Mouse (Mus musculus): ENCODE measurements around the gene Clec4b1.
"Not testable (repeated sequence)": the region's sequence is repeated elsewhere in the genome, so short reads cannot be mapped to it uniquely, and the experiment has no call there.

The Clec4b1 gene

DNA sequence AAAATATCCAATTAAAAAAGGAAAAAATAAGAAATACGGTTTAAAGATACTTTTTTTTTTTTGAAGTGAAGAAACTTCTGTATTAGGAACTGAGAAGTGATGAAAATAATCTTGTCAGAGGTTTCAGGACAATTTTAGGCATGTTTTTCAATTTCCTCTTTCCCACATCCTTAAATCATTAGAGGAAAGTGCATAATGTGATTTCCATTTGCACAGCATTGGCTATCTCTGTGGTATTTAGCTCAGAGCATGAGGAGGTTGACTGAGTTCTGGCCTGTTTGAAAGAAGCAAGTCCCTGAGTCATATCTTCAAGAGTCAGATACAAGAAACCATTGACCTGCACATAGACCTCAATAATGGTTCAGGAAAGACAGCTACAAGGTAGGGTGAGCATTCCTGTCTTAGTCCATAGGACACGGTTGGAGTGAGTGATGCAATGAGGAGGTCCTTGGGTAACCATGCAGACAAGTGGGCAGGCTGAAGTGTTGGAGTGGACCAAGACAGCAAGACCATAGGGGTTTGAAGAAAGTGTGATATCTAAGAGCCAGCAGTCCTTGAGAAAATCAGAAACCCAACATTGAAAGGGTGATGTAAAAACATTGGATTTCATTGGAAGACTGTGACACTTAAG, at the start of gene Clec4b1:
Gene Clec4b1, plus strand, starts transcription at position 221 of the 631 bp plus-strand sequence.
- DNase-seq (ENCODE audit: low spot score) = no peak

DNA sequence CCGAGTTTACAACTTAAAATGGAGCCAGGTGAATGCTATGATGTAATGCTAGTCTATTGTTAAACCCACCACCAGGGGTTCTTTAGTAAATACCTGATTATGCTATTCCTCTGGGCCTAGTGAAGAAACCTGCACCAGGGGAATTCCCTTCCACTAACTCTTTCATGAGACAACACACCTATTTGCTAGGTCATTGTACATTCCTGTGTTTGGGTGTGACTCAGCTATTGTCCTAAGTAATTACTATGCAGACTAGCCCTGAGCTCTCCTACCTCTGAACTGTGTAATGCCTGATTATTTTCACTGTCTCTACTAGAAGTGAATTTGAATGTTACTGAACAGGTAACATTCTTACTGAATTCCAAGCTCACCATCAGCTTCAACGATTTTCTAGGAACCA, 45.1 kb upstream of the Clec4b1 start:
- not testable (repeated sequence) for DNase-seq (ENCODE audit: low spot score)

DNA sequence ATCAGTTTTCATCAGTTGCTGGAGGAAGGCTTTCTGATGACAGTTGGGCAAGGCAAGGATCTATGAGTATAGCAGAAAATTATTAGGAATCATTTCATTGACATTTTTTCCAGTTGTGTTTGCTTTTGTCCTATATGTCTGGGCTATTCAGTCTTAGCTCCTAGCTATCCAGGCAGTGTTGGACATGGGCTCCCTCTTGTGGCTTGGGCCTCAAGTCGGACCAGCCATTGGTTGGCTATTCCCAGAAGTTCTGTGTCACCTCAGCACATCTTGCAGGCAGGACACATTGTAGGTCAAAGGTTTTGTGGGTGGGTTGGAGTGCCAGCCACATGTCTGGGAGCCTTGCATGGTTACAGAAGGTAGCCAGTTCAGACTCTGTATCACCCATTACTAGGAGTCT, 44.2 kb upstream of the Clec4b1 start:
- no peak for DNase-seq (ENCODE audit: low spot score)

DNA sequence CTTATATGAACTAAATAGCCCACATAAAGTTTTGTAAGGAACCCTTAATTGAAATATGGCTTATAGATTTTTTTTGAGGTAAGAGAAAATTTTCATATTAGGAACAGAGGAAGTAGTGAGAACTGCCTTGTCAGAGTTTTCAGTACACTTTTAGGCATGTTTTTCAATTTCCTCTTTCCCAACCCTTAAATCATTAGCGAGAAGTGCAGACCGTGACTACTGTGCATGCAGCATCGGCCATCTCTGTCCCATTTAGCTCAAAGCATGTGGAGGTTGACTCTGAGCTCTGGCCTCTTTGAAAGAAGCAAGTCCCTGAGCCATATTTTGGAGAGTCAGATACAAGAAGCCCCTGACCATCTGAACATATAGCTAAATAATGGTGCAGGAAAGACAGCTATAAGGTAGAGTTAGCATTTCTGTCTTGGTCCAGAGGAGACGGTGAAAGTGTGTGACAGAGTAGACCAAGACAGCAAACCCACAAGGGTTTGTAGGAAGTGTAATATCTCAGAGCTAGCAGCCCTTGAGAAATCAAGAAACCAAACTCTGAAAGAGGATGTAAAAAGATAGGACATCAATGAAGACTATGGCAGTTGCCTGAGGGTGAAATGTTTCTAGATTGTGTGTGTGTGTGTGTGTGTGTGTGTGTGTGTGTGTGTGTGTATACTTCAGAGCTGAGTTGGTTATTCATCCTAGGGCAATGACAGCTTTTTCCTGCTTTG, 45.5 kb downstream of the Clec4b1 start:
- DNase-seq (ENCODE audit: low spot score) = no peak

DNA sequence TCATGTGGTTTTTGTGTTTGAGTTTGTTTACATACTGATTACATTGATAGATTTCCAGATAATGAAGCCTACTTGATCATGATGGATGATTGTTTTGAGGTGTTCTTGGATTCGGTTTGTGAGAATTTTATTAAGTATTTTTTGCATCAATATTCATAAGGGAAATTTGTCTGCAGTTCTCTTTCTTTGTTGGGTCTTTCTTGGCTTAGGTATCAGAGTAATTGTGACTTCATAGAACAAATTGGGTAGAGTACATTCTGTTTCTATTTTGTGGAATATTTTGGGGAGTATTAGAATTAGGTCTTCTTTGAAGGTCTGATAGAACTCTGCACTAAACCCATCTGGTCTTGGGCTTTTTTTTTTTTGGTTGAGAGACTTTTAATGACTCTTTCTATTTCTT, 56.4 kb downstream of the Clec4b1 start, which contains the start of gene Clec4a2:
Gene Clec4a2, plus strand, starts transcription at position 301 of the 400 bp plus-strand sequence.
- DNase-seq (ENCODE audit: low spot score) = not testable (repeated sequence)
